Mouse (Mus musculus) left cerebral cortex, postnatal 25 days (tissue): Measurements from ENCODE around the gene Lrrc8d. TPM values are rescaled to one million over a fixed set of nuclear protein-coding genes. Genes with fewer than 3 reads are reported as not detected.

Source experiments
- DNase-seq, 2 experiments: peaks; one replicate each; pipeline ENCODE4 v3.0.0; 2022; ENCODE audit warnings: low spot score in 2 of 2, mixed read lengths in 1 of 2
- intact Hi-C: fragments of 180-260 bp; cut with DNase I; formaldehyde crosslinking; loops from one replicate; pipeline ENCODE4 v1.15.1; 2025
- total RNA-seq, 2 experiments: library from RNA; stranded (reverse); gene quantifications; 2 replicates each; pipeline ENCODE4 v1.2.3; 2021

Lrrc8d gene
- total RNA-seq, 2 experiments from 2014 or later: 35.1 to 35.4 TPM

DNA sequence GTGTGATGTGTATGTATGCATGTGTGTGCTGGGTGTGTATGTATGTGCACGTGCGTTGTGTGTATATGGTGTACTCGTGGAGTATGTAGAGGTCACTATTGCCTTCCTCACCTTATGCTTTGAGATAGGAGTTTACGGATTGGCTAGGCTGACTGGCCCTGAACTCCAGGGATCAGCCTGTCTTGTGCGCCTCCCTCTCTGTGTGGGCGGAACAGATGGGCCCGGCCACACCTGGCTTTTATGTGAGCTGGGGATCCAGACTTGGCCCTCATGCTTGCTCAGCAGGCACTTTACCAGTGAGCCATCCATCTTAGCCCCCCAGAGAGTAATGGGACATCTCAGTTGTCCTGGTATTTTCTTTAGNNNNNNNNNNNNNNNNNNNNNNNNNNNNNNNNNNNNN, 10.7 kb downstream of the Lrrc8d start:
- no peak for DNase-seq
- intact Hi-C loops: no loop called here

DNA sequence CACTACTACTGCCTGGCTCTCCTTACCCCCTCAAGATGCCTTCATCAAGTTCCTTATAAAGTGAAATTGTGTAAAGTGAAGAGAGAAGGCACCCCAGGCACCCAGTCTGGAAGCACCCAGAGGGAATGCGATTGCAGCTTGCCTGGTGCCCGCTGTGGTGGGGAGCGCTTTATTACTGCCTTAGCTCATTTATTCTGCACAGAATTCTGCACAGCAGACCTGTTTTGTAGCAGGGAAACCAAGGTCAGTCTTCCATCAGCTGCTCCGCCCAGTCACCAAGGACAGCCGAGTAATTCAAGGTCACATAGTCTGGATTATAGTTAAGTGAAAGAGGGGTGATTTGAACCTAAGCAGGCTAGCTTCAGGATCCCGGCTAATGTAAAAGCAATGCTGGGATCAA, 14.7 kb downstream of the Lrrc8d start:
- intact Hi-C loops: no loop called here
- no peak for DNase-seq

DNA sequence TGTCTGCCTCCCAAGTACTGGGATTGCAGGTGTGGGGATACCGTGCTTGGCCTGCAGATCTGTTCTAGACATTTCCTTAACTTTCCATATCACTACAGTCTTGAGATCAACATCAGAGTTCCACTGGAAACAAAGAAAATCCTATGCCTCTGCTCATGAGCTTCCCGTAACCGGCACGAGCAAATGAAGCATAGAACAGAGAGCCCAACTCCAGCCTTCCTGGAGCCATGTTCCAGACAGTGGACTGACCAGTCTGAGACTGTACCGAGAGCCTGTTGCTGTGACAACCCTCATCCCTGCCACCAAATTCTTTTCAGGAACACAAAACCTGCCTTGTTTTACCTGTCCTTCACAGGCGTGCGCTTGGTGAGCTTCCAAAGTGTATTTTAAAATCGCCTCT, 15.3 kb downstream of the Lrrc8d start:
- intact Hi-C loops: no loop called here
- DNase-seq: no peak

DNA sequence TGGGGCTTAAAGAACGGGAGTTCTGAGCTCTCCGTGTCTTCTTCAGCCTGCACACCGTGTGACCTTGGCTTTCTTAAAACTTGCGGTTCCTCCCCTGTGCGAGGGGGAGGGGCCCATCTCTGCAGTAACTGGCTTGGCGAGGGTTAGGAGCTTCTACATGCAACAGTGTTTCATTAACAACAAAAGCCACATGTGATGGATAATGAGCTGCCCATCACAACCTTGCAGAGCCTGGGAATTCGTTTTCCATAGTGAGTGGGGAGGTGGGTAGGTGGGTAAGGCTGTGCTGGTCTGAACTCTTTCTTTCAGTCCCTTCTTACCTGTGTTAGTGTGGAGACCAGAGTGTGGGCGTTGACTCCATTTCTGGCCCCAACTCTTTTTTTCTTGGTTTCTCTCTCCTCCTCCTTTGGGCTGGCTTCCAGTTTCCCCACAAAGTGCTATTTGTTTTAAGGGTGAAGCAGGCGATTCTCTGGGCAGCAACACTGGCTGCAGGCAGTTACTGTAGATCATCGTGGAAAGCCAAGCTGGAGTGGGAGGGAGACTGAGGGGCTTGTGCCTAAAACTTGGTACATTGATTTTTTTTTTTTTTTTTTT, 15.9 kb downstream of the Lrrc8d start:
- intact Hi-C loops: no loop called here
- peak in 1 of 2 experiments; percentile 54 for DNase-seq

DNA sequence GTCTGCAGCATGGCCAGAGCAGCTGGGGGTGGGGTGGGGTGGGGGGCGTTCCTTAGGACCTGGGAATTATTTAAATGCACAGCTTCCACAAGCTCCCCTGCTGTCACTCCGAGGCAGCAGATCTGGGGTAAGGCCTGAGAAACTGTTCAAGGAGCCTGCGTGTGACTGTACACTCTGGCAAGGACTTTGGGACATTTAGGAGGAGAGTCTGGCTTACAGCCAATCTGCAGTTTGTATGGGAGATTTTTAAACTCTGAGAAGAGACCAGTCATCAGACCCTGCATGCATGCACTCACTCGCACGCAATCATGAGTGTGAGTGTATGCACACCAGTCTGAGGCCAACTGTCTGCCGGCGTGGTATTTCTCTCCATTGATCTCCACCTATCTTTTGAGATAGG, 17.5 kb downstream of the Lrrc8d start:
- no peak for DNase-seq
- intact Hi-C loops: no loop called here

DNA sequence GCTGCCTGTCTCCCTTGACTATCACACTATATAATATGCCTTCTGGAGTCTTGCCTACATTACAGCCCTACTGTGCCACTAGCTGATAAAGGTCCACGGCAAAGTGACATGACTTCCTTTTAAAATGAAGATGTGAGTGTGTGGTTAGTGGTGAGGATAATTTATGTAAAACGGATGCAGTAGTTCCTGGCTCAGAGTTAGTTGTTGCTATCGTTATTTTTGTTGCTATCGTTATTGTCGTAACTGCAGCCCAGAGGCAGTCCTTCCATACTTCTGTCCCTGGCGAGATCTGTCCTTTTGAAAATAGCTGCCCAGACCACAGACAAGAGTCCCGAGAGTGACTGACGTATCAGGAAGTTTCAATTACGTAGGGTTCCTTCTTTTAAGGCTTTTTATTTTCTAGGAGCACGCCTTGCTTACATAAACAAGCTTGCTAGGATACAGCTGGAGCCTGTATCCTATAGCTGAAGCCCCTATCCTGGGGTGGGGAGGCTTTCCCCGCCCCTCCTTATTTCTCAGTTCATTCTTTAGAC, 18.4 kb downstream of the Lrrc8d start:
- intact Hi-C loops: no loop called here
- no peak for DNase-seq

DNA sequence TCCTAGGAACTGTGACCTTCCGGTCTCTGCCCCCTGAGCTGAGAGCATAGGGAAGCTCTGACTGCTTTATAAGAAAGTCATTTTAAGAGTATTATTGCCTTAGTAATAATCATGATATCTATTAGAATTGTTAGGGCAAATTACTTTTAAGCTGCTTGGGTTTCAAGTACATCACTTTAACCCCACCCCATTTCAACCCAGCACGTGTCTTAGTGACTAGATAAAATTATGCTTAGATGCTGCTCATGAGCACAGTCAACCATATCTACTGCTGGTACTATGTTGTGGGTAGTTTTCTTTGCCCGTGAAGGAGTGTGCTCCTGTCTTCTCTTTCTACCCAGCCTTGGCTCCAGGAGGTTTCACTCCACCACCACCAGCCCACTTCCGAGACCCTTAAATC, 21.5 kb downstream of the Lrrc8d start:
- intact Hi-C loops: no loop called here
- DNase-seq: no peak

DNA sequence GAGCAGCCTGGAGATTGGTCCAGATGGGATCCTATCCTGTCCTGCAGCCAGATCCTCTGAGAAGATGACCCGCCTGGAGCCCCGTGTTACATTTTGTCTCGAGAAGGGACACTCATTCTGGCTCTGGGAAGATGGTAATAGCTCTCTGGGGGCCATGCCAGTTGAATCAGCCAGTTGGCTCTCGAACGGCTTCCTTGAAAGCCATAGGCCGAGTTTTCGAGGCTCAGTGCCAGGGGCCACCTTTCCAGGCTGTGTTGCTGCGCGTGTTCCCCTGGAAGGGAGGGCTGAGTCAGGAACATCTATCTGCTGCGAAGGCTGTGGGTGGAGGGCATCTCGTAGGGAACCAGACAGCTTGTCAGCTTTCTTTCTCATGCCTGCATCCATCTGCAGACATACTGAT, 23.0 kb downstream of the Lrrc8d start:
- intact Hi-C loops: no loop called here
- no peak for DNase-seq

DNA sequence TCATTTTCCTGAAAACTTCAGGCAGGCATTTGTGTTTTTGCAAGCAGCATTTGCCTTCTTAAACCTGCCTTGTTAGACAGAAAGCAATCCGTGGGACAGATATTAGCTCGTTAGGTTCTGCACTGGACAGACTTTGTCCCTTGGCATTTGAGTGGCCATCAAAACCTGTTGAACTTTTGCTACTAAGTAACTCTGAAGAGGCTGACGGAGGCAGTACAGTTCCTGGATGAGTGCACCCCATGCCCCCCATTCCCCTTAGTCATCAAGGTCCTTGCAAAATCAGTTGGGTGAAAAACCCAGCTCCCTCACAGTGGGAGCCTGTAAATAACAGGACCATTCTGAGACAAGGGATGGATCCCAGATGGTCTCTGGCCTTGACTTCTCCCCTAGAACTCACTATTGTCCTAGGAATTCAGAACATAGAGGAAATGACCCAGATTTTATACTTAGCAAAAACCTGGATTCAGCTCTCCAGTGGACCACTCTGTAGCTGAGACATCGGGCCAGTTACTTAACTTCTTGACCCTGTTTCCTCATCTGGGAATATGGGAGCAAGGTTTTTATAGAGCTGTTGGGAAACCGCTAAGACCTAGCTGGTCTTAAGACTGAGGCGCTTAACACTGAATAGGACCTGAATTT, 30.5 kb downstream of the Lrrc8d start:
- DNase-seq: no peak
- intact Hi-C loops: no loop called here

DNA sequence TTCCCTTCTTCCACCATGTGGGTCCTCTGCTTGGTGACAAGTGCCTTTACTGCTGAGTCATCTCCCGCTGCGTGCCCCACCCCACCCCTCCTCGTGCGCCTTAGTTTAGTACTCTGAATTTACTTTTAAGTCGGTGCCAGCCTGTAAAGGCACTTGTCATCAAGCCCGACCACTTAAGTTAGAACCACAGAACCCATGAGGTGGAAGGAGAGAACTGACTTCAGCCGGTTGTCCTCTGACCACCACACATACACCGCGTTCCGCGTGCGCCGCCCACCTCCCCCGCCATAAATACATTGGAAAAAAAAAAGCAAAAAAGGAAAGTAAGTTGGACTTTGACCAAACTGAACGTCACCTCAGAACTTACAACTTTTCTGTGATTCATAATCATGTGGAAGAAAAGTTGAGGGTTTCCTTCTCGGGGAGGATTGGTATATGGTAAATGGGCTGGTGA, 31.4 kb downstream of the Lrrc8d start:
- no peak for DNase-seq
- intact Hi-C loops: no loop called here

DNA sequence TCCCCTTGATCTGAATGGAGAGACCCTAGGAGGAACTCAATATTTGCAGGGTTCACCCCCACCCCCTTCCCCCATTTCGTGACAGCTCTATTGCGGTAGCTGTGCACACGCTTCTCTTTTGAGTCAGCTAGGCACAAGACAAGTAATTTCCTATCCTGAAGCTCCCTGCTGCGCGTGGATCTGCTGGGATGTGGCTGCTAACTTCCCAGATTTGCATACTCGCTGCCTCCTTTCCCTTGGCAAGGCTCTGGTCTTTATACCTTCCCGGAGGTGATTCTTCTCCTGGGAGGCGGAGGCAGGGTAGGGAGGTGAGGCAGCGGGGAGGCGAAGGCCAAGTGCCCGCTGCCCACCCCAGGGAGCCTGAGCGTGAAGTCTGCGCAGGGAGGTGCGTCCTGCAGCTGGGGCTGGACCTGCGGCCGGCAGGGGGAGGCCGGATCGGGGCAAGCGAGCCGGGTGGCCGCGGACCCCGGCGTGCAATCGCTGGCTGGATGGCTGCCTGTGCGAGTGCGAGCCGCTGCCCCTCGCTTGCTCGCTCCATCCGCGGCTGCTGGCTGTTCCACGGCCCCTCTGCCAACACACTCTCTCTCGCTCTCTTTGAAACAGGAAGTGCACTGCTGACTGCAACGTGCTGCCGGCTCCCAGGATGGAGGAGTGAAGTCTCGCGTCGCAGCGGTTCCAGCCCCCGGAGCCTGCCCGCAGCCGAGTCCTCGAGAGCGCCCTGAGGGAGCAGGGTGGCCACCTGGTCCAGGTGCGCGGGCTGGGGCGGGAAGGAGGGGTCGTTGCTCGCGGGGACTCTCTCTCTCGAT, 32.1 kb downstream of the Lrrc8d start:
- intact Hi-C loops: no loop called here
- peak; percentile 43 to 52 for DNase-seq

DNA sequence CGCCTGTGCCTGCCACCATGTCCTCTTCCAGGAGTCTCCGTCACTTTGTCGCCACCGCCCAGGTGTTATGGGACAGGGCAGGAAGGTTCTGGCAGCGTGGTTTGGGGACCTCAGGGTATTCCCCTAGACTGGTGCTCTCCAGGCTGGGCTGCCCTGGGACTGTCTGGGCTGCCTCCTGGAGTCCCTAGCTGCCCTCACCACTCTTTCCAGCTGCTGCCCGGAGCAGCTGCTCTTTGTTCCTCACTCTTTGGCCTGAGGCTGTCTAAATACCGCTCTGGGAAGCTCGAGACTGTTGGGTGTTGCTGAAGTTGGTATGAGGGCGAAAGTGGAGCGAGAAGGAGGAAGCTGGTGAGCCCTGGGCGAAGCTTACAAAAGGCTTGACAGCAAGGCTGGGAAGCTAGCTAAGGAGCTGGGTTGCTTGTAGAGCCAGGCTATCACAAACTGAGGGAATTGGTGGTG, 32.7 kb downstream of the Lrrc8d start:
- intact Hi-C loops: no loop called here
- peak in 1 of 2 experiments; percentile 11 for DNase-seq

DNA sequence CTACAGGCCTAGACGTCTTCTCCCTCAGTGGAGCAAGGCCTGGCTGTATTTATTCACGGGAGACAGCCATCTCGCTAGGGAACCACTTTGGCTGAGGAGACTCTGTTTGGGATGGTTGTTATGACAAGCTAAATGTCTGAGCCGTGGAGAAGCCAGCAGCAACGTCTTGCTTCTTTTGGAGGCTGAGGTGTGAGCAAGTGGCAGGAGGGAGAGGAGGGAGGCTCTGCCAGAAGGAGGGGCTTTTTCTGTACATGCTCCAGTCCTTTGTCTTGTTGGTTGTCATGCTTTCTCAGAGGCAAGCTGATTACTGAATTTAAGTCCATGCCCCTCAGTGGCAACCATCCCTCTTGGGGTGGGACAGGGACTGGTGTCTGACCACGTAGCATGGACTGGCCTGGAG, 33.5 kb downstream of the Lrrc8d start:
- peak in 1 of 2 experiments; percentile 9 for DNase-seq
- intact Hi-C loops: no loop called here

DNA sequence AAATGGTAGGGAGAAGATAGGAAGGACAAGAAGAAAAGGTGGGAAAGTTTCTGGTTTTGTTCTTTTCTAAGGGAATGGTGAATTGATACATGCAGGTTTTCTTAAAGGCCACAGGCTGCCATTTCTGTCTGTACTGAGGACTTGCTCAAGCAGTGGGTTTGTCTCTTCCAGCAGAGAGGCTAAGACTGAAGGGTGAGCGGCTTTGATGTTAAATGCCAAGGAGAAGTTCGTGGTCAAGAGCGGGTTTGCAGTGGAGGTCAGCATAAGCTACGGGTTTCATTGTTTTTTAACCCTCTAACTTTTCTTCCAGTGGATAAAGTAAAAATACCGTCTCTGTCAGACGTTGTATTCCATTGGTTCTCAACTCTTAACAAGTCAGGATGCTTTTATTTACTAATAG, 36.6 kb downstream of the Lrrc8d start:
- no peak for DNase-seq
- intact Hi-C loops: no loop called here

DNA sequence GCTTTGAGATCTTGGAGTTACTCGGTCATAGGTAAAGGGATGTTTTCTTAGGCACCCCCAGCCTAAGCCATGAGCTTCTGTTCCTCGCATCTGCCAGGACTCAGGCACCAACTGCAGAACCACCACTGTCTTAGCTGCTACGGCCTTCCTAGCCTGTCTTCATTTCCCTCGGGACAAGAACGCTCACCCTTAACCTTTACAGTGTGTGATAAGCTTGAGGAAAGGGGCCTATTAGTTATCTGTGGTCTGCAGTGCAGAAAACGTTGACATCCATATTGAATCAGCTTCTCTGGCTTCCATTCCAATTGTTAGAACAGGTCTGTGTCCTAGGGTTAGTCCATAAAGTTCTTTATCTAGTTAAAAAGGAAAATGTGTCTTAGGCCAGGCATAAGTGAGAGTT, 37.4 kb downstream of the Lrrc8d start:
- intact Hi-C loops: no loop called here
- no peak for DNase-seq

DNA sequence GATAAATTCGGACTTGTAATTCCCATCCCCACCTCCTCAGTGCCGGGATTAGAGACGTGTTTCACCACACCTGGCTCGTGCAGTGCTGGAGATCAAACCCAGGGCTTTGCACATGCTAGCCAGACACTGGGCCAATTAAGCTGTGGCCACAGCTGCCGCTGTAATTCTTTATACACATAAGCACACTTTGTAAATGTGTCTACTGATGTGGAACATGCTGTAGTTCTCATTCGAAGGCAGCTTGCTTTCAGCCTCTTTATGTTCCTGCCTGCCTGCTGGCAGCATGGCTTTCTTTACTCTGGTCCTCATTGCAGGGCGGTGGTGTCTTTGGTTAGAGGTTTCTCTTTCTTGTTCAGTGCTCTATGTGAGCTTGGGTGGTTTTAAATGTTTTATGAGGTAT, 40.7 kb downstream of the Lrrc8d start:
- intact Hi-C loops: no loop called here
- DNase-seq: no peak

DNA sequence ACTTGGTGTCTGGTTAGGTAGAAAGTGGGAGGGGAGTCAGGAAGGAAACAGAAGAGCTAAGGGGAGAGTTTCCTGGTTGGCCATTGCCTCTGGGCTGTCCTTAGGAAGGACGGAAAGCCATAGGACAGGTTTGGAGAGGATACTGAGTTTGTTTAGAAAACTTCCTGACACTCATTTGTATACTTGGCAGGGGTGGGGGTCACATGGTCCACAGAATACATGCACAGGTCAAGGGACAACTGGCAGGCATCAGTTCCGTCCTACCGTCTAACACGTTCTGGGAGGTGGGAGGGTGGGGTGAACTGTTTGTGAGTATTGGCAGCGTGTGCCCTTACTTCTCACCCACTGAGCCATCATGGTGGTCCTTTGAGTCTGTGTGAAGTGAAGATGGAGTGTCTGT, 42.9 kb downstream of the Lrrc8d start:
- intact Hi-C loops: no loop called here
- no peak for DNase-seq

DNA sequence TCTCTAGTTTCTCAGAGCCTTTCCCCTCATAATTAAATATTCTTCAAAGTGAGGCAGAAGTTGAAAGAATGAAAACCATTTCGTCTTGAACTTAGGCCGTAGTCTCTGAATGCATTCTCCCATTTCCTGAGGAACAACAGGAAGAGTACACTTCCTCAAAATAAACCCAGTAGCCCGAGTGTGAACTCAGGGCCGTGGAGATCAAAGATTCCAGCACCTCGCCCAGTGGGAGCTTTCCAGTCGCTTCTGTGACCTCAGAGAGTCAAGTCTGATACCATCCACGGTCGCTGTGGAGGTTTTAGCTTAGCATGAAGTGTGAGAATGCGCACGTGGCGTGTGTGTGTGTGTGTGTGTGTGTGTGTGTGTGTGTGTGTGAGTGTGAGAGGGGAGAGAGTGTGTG, 45.6 kb downstream of the Lrrc8d start:
- intact Hi-C loops: no loop called here
- DNase-seq: no peak

DNA sequence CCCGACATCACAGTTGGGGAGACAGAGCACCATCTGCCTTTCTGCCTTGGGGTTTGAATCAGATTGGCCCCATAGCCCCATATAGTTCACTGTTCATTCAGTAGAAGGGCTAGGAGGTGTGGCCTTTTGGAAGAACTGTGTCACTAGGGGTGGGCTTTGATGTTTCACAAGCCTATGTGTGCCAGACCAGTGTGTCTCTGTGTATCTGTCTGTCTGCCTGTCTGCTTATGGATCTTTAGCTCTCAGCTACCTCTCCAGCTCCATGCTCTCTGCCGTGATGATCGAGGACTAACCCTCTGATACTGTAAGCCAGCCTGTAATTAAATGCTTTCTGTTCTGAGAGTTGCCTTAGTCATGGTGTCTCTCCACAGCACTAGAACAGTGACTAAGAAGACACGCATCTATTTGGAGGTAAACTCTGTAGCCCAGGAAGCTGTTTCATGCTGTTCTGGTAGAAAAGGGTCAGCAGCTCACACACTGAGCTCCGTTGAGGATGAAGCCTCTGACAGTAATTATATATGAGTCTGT, 46.2 kb downstream of the Lrrc8d start:
- peak in 1 of 2 experiments; percentile 28 for DNase-seq
- intact Hi-C loops: no loop called here

DNA sequence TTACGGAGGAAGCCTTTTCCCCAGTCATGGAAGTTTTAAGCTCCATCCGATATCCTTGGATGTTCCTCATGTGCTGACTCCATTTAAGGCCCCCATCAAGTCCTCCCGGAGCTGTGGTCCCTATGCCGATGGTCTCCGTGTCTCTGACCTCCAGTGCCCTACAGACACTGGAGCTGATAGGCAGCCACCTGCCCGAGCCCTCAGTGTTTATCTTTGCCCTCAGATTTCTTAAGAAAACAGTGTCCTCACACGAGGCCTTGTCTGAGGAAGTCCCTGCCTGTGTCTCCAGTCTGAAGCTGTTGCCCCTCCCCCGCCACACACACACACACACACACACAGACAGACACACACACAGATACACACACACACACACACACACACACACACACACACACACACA, 55.0 kb downstream of the Lrrc8d start:
- intact Hi-C loops: no loop called here
- DNase-seq: no peak
